Mouse (Mus musculus) liver, adult 2 months (tissue): ENCODE measurements around the gene D1Pas1. TPM values are rescaled to one million over a fixed set of nuclear protein-coding genes. Genes with fewer than 3 reads are reported as not detected.

Experiments used
- DNase-seq: peaks from one replicate; pipeline ENCODE4 v3.0.0-alpha.2; 2011; ENCODE audit warnings: low read depth, low spot score; ENCODE audit errors: extremely low read depth
- H3K27ac ChIP-seq: fragments of 200-500 bp; replicated peaks from 2 replicates; pipeline ENCODE4 v1.5.1; 2012; ENCODE audit warnings: low read depth, mild to moderate bottlenecking, control low read depth, inconsistent platforms, low read length; ENCODE audit not compliant: insufficient read depth
- H3K27me3 ChIP-seq: fragments of 200-500 bp; 2 replicates; pipeline ENCODE4 v1.6.1; 2012; ENCODE audit warnings: mild to moderate bottlenecking, moderate library complexity, low read length, inconsistent platforms; ENCODE audit not compliant: control insufficient read depth, insufficient read depth
- H3K36me3 ChIP-seq: fragments of 200-500 bp; 2 replicates; pipeline ENCODE4 v1.6.1; 2012; ENCODE audit warnings: low read length, inconsistent platforms; ENCODE audit not compliant: control insufficient read depth, insufficient read depth
- H3K4me1 ChIP-seq: fragments of 200-500 bp; 2 replicates; pipeline ENCODE4 v1.6.1; 2011; ENCODE audit warnings: low read length; ENCODE audit not compliant: control insufficient read depth, insufficient read depth
- H3K4me3 ChIP-seq: fragments of 200-500 bp; 2 replicates; pipeline ENCODE4 v1.5.1; 2011; ENCODE audit warnings: low read depth, mild to moderate bottlenecking, control low read depth, low read length, moderate library complexity; ENCODE audit not compliant: insufficient read depth
- H3K79me2 ChIP-seq: fragments of 200-500 bp; 2 replicates; pipeline ENCODE4 v1.6.1; 2012; ENCODE audit warnings: inconsistent platforms, mild to moderate bottlenecking, low read length, moderate library complexity; ENCODE audit not compliant: control insufficient read depth, insufficient read depth
- H3K9ac ChIP-seq: fragments of 200-500 bp; 2 replicates; pipeline ENCODE4 v1.6.1; 2012; ENCODE audit warnings: low read depth, mild to moderate bottlenecking, control low read depth, inconsistent platforms, low read length
- CTCF ChIP-seq: fragments of 200-500 bp; IDR thresholded peaks from 2 replicates; pipeline ENCODE4 v1.5.1; 2011; ENCODE audit warnings: low read depth, low read length, control low read depth
- POLR2A ChIP-seq: fragments of 200-500 bp; IDR thresholded peaks from 2 replicates; pipeline ENCODE4 v1.6.1; 2011; ENCODE audit warnings: low read length, control low read depth; ENCODE audit not compliant: insufficient read depth; ENCODE audit errors: extremely low read depth
- WGBS: fragments of 180-500 bp; shearing (Covaris S2); methylation state at CpG from one replicate; pipeline ENCODE4 v1.1.7; 2018; 5-methylcytosine and 5-hydroxymethylcytosine counted together
- polyA plus RNA-seq: library from polyadenylated mRNA; depleted of rRNA; stranded (reverse); fragments of >200 nt; gene quantifications from 2 replicates; pipeline ENCODE4 v1.2.3, GENCODE M21; 2012
- total RNA-seq: library from RNA; depleted of rRNA; stranded (reverse); fragments of >200 nt; gene quantifications from 2 replicates; pipeline ENCODE4 v1.2.3, GENCODE M21; 2014

D1Pas1 gene
- total and polyA plus RNA-seq, 2 experiments: not detected

DNA sequence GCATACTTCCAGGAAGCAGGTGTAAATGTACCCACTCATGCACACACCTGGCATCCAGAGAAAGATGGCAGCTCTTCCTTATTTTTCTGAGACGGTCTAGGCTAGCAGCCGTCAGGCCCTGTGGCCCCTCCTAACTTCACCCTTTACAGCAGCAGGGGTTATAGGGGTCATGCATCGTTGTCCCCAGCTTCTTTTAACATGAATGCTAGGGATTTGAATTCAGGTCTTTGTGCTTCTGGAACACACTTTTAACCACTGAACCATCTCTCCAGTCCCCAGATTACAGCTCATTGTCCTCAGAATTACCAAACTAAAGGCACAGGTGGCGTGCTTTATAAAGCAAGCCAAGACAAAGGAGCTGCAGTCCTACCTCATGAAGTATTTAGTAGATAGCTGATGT lies 12.6 kb upstream of the D1Pas1 start:
- 93% methylated on average over 4 of the region's 4 CpGs for WGBS
- Histone ChIP-seq H3K36me3 (no peaks in the 10 kb centered on the region), H3K27me3 (peaks cover 4% of the 10 kb centered on the region; the same call in 1 of the 2 replicates), H3K79me2 (no peaks in the 10 kb centered on the region), H3K4me3 (no peak overlapping the region), H3K4me1 (peaks cover 5% of the 10 kb centered on the region), H3K9ac (no peak overlapping the region), H3K27ac (no peak overlapping the region)
- no peak for DNase-seq
- no peak for TF ChIP-seq CTCF
- no peak for TF ChIP-seq POLR2A

GRCm38 (mm10) chr1:186959380-186959779 lies 7.8 kb upstream of the D1Pas1 start:
- no peak overlapping the region for H3K27ac ChIP-seq
- TF ChIP-seq POLR2A (no peak), CTCF (peak; percentile 68)
- no peaks in the 10 kb centered on the region for H3K36me3 ChIP-seq
- no peak overlapping the region for H3K9ac ChIP-seq
- no peaks in the 10 kb centered on the region for H3K4me1 ChIP-seq
- WGBS: 49% methylated on average over 4 of the region's 4 CpGs
- no peak overlapping the region for H3K4me3 ChIP-seq
- DNase-seq: peak; percentile 30
- no peaks in the 10 kb centered on the region; the same call in 1 of the 2 replicates for H3K27me3 ChIP-seq
- H3K79me2 ChIP-seq: no peaks in the 10 kb centered on the region

- Histone ChIP-seq H3K4me3 (no peak overlapping the region), H3K27ac (no peak overlapping the region), H3K4me1 (no peaks in the 10 kb centered on the region), H3K36me3 (no peaks in the 10 kb centered on the region), H3K79me2 (no peaks in the 10 kb centered on the region), H3K9ac (no peak overlapping the region), H3K27me3 (peaks cover 8% of the 10 kb centered on the region; the same call in 1 of the 2 replicates)
- no peak for DNase-seq
- no peak for TF ChIP-seq CTCF
- no peak for TF ChIP-seq POLR2A
- 57% methylated on average over 4 of the region's 4 CpGs for WGBS
These were observed 2.9 kb upstream of the D1Pas1 start for GRCm38 (mm10) chr1:186964143-186964875.

DNA sequence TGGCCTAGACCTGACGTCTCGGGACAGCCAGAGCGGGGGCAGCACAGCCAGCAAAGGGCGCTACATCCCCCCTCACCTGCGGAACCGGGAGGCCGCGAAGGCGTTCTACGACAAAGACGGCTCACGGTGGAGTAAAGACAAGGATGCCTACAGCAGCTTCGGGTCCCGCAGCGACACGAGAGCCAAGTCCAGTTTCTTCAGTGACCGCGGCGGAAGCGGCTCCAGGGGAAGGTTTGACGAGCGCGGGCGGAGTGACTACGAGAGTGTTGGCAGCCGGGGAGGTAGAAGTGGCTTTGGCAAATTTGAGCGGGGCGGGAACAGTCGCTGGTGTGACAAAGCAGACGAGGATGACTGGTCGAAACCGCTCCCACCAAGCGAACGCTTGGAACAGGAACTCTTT lies 710 bp downstream of the D1Pas1 start:
- no peak overlapping the region for H3K9ac ChIP-seq
- TF ChIP-seq POLR2A: no peak
- TF ChIP-seq CTCF: no peak
- no peak for DNase-seq
- peaks cover 8% of the 10 kb centered on the region; the same call in 1 of the 2 replicates for H3K27me3 ChIP-seq
- no peak overlapping the region for H3K27ac ChIP-seq
- 85% methylated on average over 34 of the region's 34 CpGs for WGBS
- no peaks in the 10 kb centered on the region for H3K79me2 ChIP-seq
- no peaks in the 10 kb centered on the region for H3K4me1 ChIP-seq
- no peaks in the 10 kb centered on the region for H3K36me3 ChIP-seq
- no peak overlapping the region for H3K4me3 ChIP-seq

- H3K27ac ChIP-seq: no peak overlapping the region
- H3K27me3 ChIP-seq: no peaks in the 10 kb centered on the region
- no peak overlapping the region for H3K9ac ChIP-seq
- H3K4me1 ChIP-seq: no peaks in the 10 kb centered on the region
- DNase-seq: no peak
- WGBS: 58% methylated on average over 4 of the region's 4 CpGs
- H3K79me2 ChIP-seq: no peaks in the 10 kb centered on the region
- no peak for TF ChIP-seq POLR2A
- no peak for TF ChIP-seq CTCF
- no peaks in the 10 kb centered on the region for H3K36me3 ChIP-seq
- H3K4me3 ChIP-seq: no peak overlapping the region
These were observed 9.8 kb downstream of the D1Pas1 start for GRCm38 (mm10) chr1:186976937-186977540.

DNA sequence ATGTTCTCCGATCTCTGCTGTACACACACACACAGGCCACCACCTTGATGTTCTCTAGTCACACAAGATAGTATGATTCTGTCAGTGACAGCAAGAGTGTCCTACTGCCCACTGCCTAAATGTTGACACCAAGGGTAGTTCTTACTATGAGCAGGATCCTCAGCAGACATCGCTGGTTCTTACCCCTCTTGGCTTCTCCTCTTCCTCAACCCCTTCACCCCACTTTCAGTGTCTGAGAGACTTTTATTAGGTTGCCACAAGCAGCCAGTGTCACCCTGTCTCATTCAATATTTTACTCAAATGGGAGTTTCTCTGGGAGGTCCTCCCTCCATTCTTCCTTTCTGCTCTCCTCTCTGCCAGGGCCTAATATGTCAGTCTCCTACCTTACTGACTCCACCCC lies 10.6 kb downstream of the D1Pas1 start:
- Histone ChIP-seq H3K36me3 (no peaks in the 10 kb centered on the region), H3K4me3 (no peak overlapping the region), H3K79me2 (no peaks in the 10 kb centered on the region), H3K4me1 (no peaks in the 10 kb centered on the region), H3K27me3 (no peaks in the 10 kb centered on the region), H3K9ac (no peak overlapping the region), H3K27ac (no peak overlapping the region)
- no peak for TF ChIP-seq CTCF
- TF ChIP-seq POLR2A: no peak
- DNase-seq: no peak
- WGBS: 90% methylated on average over 2 of the region's 2 CpGs
